Mouse (Mus musculus) adrenal gland, postnatal 0 days (tissue): ENCODE measurements around the gene H2-T24. TPM values are rescaled to one million over a fixed set of nuclear protein-coding genes. Genes with fewer than 3 reads are reported as not detected.
A peak's percentile ranks its signal among the peaks of the same experiment; 100 is the strongest.

Source experiments
- microRNA-seq: library from miRNA; unstranded; fragments of <30 nt; microRNA quantifications from one replicate; pipeline ENCODE4, GENCODE M21; 2016; ENCODE audit warnings: borderline replicate concordance; ENCODE audit not compliant: insufficient number of aligned reads
- polyA plus RNA-seq: library from polyadenylated mRNA; unstranded; fragments of >200 nt; fragmentation: Nextera tagmentation; extraction: Ambion mirVana; gene quantifications from 2 replicates; pipeline ENCODE4 v1.2.1, GENCODE M21; 2015

H2-T24 gene
- polyA plus RNA-seq = 2.0 and 2.2 TPM in 2 replicates

GRCm38 (mm10) chr17:36020191-36021073 is at the start of gene H2-T24:
Gene H2-T24, minus strand, starts transcription at chr17:36020560.

DNA sequence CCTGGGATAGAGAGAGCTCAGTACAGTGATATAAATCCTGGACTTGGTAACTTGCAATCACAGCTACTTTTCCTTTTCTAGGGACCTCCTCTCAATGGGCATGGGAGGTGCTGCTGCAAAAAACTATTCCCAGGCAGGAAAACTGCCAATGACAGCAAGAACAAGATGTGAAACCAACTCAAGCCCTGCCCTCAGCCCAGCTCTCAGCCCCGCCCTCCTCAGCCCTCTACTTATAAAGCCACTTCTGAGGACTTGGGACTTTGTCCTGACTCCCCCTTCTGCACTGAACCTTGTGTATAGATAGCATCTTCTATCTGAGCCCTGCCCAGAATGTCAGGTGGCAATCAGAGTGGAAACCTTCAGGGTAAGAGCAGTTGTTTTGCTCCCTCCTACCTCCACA is 38.0 kb upstream of the H2-T24 start, which contains the start of gene Gm11127:
Gene Gm11127, minus strand, starts transcription at position 10 of the 400 bp plus-strand sequence.

GRCm38 (mm10) chr17:36042610-36043169 is 22.3 kb upstream of the H2-T24 start, which contains the start of the genes H2-T22 and Gm6034:
Gene H2-T22, minus strand, starts transcription at chr17:36042747.
Gene Gm6034, plus strand, starts transcription at chr17:36042961.

DNA sequence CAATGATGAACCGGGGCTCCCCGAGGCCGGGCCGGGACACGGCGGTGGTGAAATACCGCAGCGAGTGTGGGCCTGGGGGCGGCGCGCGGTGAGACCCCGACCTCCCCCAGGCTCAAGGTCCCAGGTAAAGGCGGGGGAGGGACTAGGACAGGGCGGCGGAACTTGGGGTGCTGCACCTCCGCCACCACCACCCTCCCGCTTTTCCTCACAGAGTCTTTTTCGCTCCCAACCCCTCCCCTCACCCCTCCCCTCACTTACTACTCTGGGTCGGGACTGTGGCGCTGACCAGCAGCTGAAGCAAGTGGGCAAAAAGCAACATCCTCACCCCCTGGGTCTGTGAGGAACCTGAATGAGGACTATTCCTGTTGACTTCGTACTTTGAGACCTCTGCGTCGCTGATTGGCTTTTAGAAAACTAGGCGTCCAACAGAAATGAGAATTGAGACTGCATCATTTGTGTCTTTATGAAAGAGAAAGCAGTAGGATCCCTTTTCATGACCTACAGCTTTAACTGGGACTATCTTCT is 12.1 kb upstream of the H2-T24 start, which contains the start of gene H2-T23:
Gene H2-T23, minus strand, starts transcription at position 505 of the 525 bp plus-strand sequence.

GRCm38 (mm10) chr17:35979401-35980362 is 40.7 kb downstream of the H2-T24 start, which contains the start of the genes Gnl1 and Prr3:
Gene Gnl1, plus strand, starts transcription at chr17:35979851.
Gene Prr3, minus strand, starts transcription at chr17:35980236.

GRCm38 (mm10) chr17:35969418-35970389 is 50.7 kb downstream of the H2-T24 start, which contains the start of gene Abcf1:
Gene Abcf1, minus strand, starts transcription at chr17:35969761.

Small RNA genes lying within 50 kb of the gene (microRNA-seq; reads per million reads assigned to microRNA genes)
- 71.1 reads per million, percentile 38 among the genes with 10 or more reads in this experiment for gene Mir877

Other genes with a start within 250 kb of the H2-T24 start
- 22.9 and 31.0 TPM in 2 replicates for gene Ier3, start 198.9 kb downstream of the H2-T24 start, polyA plus RNA-seq
- gene Flot1, start 197.3 kb downstream of the H2-T24 start, polyA plus RNA-seq = 82.1 and 88.2 TPM in 2 replicates
- 314 and 519 TPM in 2 replicates for gene Tubb5, start 182.3 kb downstream of the H2-T24 start, polyA plus RNA-seq
- 3.0 and 4.6 TPM in 2 replicates for gene Mdc1, start 179.0 kb downstream of the H2-T24 start, polyA plus RNA-seq
- gene Nrm, start 159.2 kb downstream of the H2-T24 start, polyA plus RNA-seq = 19.3 and 27.9 TPM in 2 replicates
- 22.2 and 26.9 TPM in 2 replicates for gene Ppp1r18, start 155.0 kb downstream of the H2-T24 start, polyA plus RNA-seq
- gene Dhx16, start 140.7 kb downstream of the H2-T24 start, polyA plus RNA-seq = 16.3 and 22.6 TPM in 2 replicates
- gene 2310061I04Rik, start 123.1 kb downstream of the H2-T24 start, polyA plus RNA-seq = 13.8 and 19.1 TPM in 2 replicates
- 33.6 and 43.3 TPM in 2 replicates for gene Atat1, start 110.5 kb downstream of the H2-T24 start, polyA plus RNA-seq
- 48.8 and 78.3 TPM in 2 replicates for gene Mrps18b, start 104.2 kb downstream of the H2-T24 start, polyA plus RNA-seq
- 14.8 and 22.8 TPM in 2 replicates for gene Ppp1r10, start 104.1 kb downstream of the H2-T24 start, polyA plus RNA-seq
- gene Abcf1, start 50.8 kb downstream of the H2-T24 start, polyA plus RNA-seq = 50.8 and 70.0 TPM in 2 replicates
- gene Gnl1, start 40.7 kb downstream of the H2-T24 start, polyA plus RNA-seq = 32.3 and 38.9 TPM in 2 replicates
- gene Prr3, start 40.3 kb downstream of the H2-T24 start, polyA plus RNA-seq = 19.0 and 23.8 TPM in 2 replicates
- gene H2-T23, start 12.3 kb upstream of the H2-T24 start, polyA plus RNA-seq = 47.7 and 51.8 TPM in 2 replicates
- gene H2-T22, start 22.2 kb upstream of the H2-T24 start, polyA plus RNA-seq = 27.9 and 31.3 TPM in 2 replicates
- not detected in 2 replicates for gene Gm6034, start 22.4 kb upstream of the H2-T24 start, polyA plus RNA-seq
- gene Gm11127, start 37.8 kb upstream of the H2-T24 start, polyA plus RNA-seq = 0.47 TPM in 1 of 2 replicates, not detected in the other
- gene Gm19684, start 101.1 kb upstream of the H2-T24 start, polyA plus RNA-seq = not detected in 2 replicates
- not detected in 2 replicates for gene Gm7030, start 108.9 kb upstream of the H2-T24 start, polyA plus RNA-seq
- gene Gm8909, start 148.0 kb upstream of the H2-T24 start, polyA plus RNA-seq = 0.16 TPM in 1 of 2 replicates, not detected in the other
- gene H2-T3, start 169.7 kb upstream of the H2-T24 start, polyA plus RNA-seq = 0.08 TPM in 1 of 2 replicates, not detected in the other
- gene Rpp21, start 237.5 kb upstream of the H2-T24 start, polyA plus RNA-seq = 117 and 125 TPM in 2 replicates